Mouse (Mus musculus) liver, embryonic 18 days (tissue): ENCODE measurements around the gene Zap70. TPM values are rescaled to one million over a fixed set of nuclear protein-coding genes. Genes with fewer than 3 reads are reported as not detected.

Source experiments
- polyA plus RNA-seq: library from polyadenylated mRNA; depleted of rRNA; stranded (reverse); fragments of >200 nt; gene quantifications from 2 replicates; pipeline ENCODE4 v1.2.3, GENCODE M21; 2012; rRNA removed

Gene Zap70
- 0.22 and 0.28 TPM in 2 replicates for polyA plus RNA-seq

DNA sequence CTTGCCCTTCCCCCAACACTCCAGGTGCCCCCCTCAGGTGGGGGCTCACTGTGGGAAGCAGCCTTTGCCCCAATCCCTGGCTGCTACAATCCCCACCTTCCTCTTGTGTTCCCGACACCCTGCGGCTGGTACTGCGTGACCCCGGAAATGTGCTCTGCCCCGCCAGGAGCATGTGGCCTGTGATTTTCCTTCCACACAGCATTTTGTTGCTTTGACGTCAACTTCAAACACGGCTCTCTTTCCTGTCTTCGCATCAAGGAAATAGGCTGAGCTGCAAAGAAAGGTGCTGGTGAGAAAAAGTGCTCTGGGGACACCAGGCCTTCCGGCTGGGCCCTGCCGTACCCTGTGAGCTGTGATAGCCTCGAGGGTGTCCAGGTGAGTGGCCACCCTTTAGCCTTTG, at the start of gene Zap70:
TSS of gene Zap70 (plus strand) at position 231 of the 400 bp plus-strand sequence.

DNA sequence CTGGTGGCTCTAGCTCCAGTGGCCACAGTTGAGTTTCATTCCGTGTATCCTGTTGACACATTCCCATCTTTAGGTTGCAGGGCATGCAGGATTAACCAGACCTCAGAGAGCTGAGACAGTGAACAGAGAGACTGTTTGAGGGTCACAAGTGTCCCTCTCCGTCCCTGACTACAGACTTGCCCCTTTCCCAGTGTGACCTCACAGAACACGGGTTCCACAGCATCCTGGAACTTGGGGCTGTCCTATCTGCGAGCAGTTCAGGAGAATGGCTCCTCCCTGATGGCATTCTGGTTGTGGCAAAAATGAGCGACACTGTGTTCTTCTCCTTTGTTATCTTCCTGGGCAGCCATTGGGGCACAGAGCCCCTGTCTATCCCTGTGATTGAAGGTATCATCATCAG, 47.3 kb upstream of the Zap70 start, which contains the start of gene Actr1b:
TSS of gene Actr1b (minus strand) at position 112 of the 400 bp plus-strand sequence.

Other genes with a start within 250 kb of the Zap70 start
- 4.0 and 4.5 TPM in 2 replicates for gene Cnnm3, start 249.9 kb upstream of the Zap70 start, polyA plus RNA-seq
- gene Ankrd23, start 224.9 kb upstream of the Zap70 start, polyA plus RNA-seq, result 4.4 and 5.0 TPM in 2 replicates
- gene Gm42417, start 222.4 kb upstream of the Zap70 start, polyA plus RNA-seq, result 0.01 TPM in 1 of 2 replicates, not detected in the other
- gene Ankrd39, start 214.4 kb upstream of the Zap70 start, polyA plus RNA-seq, result 4.1 and 4.4 TPM in 2 replicates
- gene Sema4c, start 203.4 kb upstream of the Zap70 start, polyA plus RNA-seq, result 4.4 and 4.8 TPM in 2 replicates
- 0.20 and 0.24 TPM in 2 replicates for gene Fam178b, start 78.6 kb upstream of the Zap70 start, polyA plus RNA-seq
- gene Cox5b, start 70.3 kb upstream of the Zap70 start, polyA plus RNA-seq, result 323 and 332 TPM in 2 replicates
- not detected in 2 replicates for gene 4933424G06Rik, start 51.6 kb upstream of the Zap70 start, polyA plus RNA-seq
- 27.9 and 30.4 TPM in 2 replicates for gene Actr1b, start 47.4 kb upstream of the Zap70 start, polyA plus RNA-seq
- 8.6 and 11.9 TPM in 2 replicates for gene Tmem131, start 181.9 kb downstream of the Zap70 start, polyA plus RNA-seq